Mouse (Mus musculus) heart, embryonic 11.5 days (tissue): ENCODE results near the gene Npr1. TPM values are rescaled to one million over a fixed set of nuclear protein-coding genes. Genes with fewer than 3 reads are reported as not detected.
A peak's percentile ranks its signal among the peaks of the same experiment; 100 is the strongest.

Experiments used
- ATAC-seq: fragments of 200-750 bp; cut with Nextera tagmentation; replicated peaks from 2 replicates; pipeline ENCODE4 v1.8.0; 2017; ENCODE audit warnings: moderate library complexity; ENCODE audit not compliant: insufficient number of reproducible peaks, low FRiP score, low TSS enrichment
- H3K27ac ChIP-seq: fragments of 300-500 bp; sonication (generic); 2 replicates; pipeline ENCODE4 v1.5.1; 2014; ENCODE audit warnings: mild to moderate bottlenecking, low read depth, low read length
- H3K27me3 ChIP-seq: fragments of 300-500 bp; sonication (generic); 2 replicates; pipeline ENCODE4 v1.6.1; 2014; ENCODE audit warnings: mild to moderate bottlenecking, low read length, mixed read lengths; ENCODE audit not compliant: control insufficient read depth, insufficient read depth
- H3K36me3 ChIP-seq: fragments of 300-500 bp; sonication (generic); 2 replicates; pipeline ENCODE4 v1.6.1; 2014; ENCODE audit warnings: mild to moderate bottlenecking, low read length, moderate library complexity, mixed read lengths; ENCODE audit not compliant: control insufficient read depth, insufficient read depth
- H3K4me1 ChIP-seq: fragments of 300-500 bp; sonication (generic); 2 replicates; pipeline ENCODE4 v1.6.1; 2014; ENCODE audit warnings: low read length; ENCODE audit not compliant: control insufficient read depth, insufficient read depth
- H3K4me2 ChIP-seq: fragments of 300-500 bp; sonication (generic); 2 replicates; pipeline ENCODE4 v1.6.1; 2014; ENCODE audit warnings: mild to moderate bottlenecking, moderate library complexity
- H3K4me3 ChIP-seq: fragments of 300-500 bp; sonication (generic); 2 replicates; pipeline ENCODE4 v1.5.1; 2014; ENCODE audit warnings: low read depth, low read length
- H3K9ac ChIP-seq: fragments of 300-500 bp; sonication (generic); 2 replicates; pipeline ENCODE4 v1.6.1; 2014; ENCODE audit warnings: mild to moderate bottlenecking, low read depth, low read length, moderate library complexity
- H3K9me3 ChIP-seq: fragments of 300-500 bp; sonication (generic); replicated peaks from 2 replicates; pipeline ENCODE4 v1.6.1; 2016; ENCODE audit warnings: low read length; ENCODE audit not compliant: control insufficient read depth
- WGBS: fragments of 180-500 bp; shearing (Covaris S2); extraction: QIAGEN DNeasy Blood & Tissue Kit; methylation state at CpG from one replicate; pipeline ENCODE4 v1.1.7; 2014; ENCODE audit not compliant: insufficient replicate concordance; 5-methylcytosine and 5-hydroxymethylcytosine counted together
- polyA plus RNA-seq: library from polyadenylated mRNA; unstranded; fragments of >200 nt; fragmentation: Nextera tagmentation; extraction: Ambion mirVana; gene quantifications from 2 replicates; pipeline ENCODE4 v1.2.1, GENCODE M21; 2014

Gene Npr1
- polyA plus RNA-seq, 1 experiment from 2014 or later: 5.3 TPM

- WGBS: under 1% methylated on average over 15 of the region's 15 CpGs
- Histone ChIP-seq H3K9me3 (no peaks in the 10 kb centered on the region), H3K4me3 (peak overlapping the region; percentile 60), H3K27ac (no peak overlapping the region), H3K4me1 (peaks cover 15% of the 10 kb centered on the region), H3K4me2 (peak overlapping the region; percentile 75), H3K27me3 (peaks cover 28% of the 10 kb centered on the region), H3K36me3 (no peaks in the 10 kb centered on the region), H3K9ac (no peak overlapping the region)
- no peak for ATAC-seq
These were observed 673 bp upstream of the Npr1 start for GRCm38 (mm10) chr3:90466311-90466766.

GRCm38 (mm10) chr3:90465081-90465685 is 483 bp downstream of the Npr1 start:
- H3K36me3 ChIP-seq: no peaks in the 10 kb centered on the region
- WGBS: under 1% methylated on average over 75 of the region's 75 CpGs
- H3K4me1 ChIP-seq: peaks cover 15% of the 10 kb centered on the region
- H3K9me3 ChIP-seq: no peaks in the 10 kb centered on the region
- ATAC-seq: peak; percentile 36; the same call in 1 of the 2 replicates
- H3K9ac ChIP-seq: peak overlapping the region; percentile 67
- H3K27me3 ChIP-seq: peaks cover 28% of the 10 kb centered on the region
- H3K4me3 ChIP-seq: peak overlapping the region; percentile 60
- no peak overlapping the region for H3K27ac ChIP-seq
- peak overlapping the region; percentile 75 for H3K4me2 ChIP-seq

- H3K4me2 ChIP-seq: peak overlapping the region; percentile 75
- 7% methylated on average over 37 of the region's 37 CpGs for WGBS
- peaks cover 28% of the 10 kb centered on the region for H3K27me3 ChIP-seq
- no peak for ATAC-seq
- no peaks in the 10 kb centered on the region for H3K36me3 ChIP-seq
- peak overlapping the region; percentile 60 for H3K4me3 ChIP-seq
- no peaks in the 10 kb centered on the region for H3K9me3 ChIP-seq
- peak overlapping the region; percentile 67 for H3K9ac ChIP-seq
- H3K4me1 ChIP-seq: peaks cover 15% of the 10 kb centered on the region
- H3K27ac ChIP-seq: no peak overlapping the region
These were observed 1.1 kb downstream of the Npr1 start for GRCm38 (mm10) chr3:90464552-90465080.

- Histone ChIP-seq H3K27ac (no peak overlapping the region), H3K4me3 (no peak overlapping the region), H3K36me3 (no peaks in the 10 kb centered on the region), H3K9ac (no peak overlapping the region), H3K4me1 (peaks cover 15% of the 10 kb centered on the region), H3K4me2 (peak overlapping the region; percentile 33), H3K27me3 (peaks cover 28% of the 10 kb centered on the region), H3K9me3 (no peaks in the 10 kb centered on the region)
- WGBS: 13% methylated on average over 7 of the region's 7 CpGs
- ATAC-seq: no peak
These were observed 3.1 kb downstream of the Npr1 start for GRCm38 (mm10) chr3:90462579-90462978.

- Histone ChIP-seq H3K9me3 (no peaks in the 10 kb centered on the region), H3K4me1 (peaks cover 15% of the 10 kb centered on the region), H3K4me2 (no peak overlapping the region), H3K36me3 (no peaks in the 10 kb centered on the region), H3K4me3 (no peak overlapping the region), H3K27ac (no peak overlapping the region), H3K27me3 (peaks cover 28% of the 10 kb centered on the region), H3K9ac (no peak overlapping the region)
- 72% methylated on average over 3 of the region's 3 CpGs for WGBS
- ATAC-seq: no peak
These were observed 3.7 kb downstream of the Npr1 start for GRCm38 (mm10) chr3:90461935-90462334.

- H3K4me1 ChIP-seq: peaks cover 12% of the 10 kb centered on the region
- H3K27me3 ChIP-seq: peaks cover 20% of the 10 kb centered on the region
- WGBS: 70% methylated on average over 5 of the region's 5 CpGs
- no peak overlapping the region for H3K9ac ChIP-seq
- no peak overlapping the region for H3K4me2 ChIP-seq
- ATAC-seq: no peak
- H3K36me3 ChIP-seq: no peaks in the 10 kb centered on the region
- H3K27ac ChIP-seq: no peak overlapping the region
- no peak overlapping the region for H3K4me3 ChIP-seq
- H3K9me3 ChIP-seq: no peaks in the 10 kb centered on the region
These were observed 5.4 kb downstream of the Npr1 start for GRCm38 (mm10) chr3:90460315-90460714.

- no peak overlapping the region for H3K4me2 ChIP-seq
- H3K27me3 ChIP-seq: peaks cover 14% of the 10 kb centered on the region
- H3K9me3 ChIP-seq: no peaks in the 10 kb centered on the region
- no peaks in the 10 kb centered on the region for H3K36me3 ChIP-seq
- no peak overlapping the region for H3K4me3 ChIP-seq
- 70% methylated on average over 9 of the region's 9 CpGs for WGBS
- no peak overlapping the region for H3K27ac ChIP-seq
- ATAC-seq: no peak
- H3K9ac ChIP-seq: no peak overlapping the region
- H3K4me1 ChIP-seq: peaks cover 8% of the 10 kb centered on the region
These were observed 5.9 kb downstream of the Npr1 start for GRCm38 (mm10) chr3:90459727-90460126.

GRCm38 (mm10) chr3:90454931-90455330 is 10.7 kb downstream of the Npr1 start:
- no peak overlapping the region for H3K27ac ChIP-seq
- ATAC-seq: no peak
- H3K27me3 ChIP-seq: no peaks in the 10 kb centered on the region
- H3K4me3 ChIP-seq: no peak overlapping the region
- 80% methylated on average over 14 of the region's 14 CpGs for WGBS
- H3K36me3 ChIP-seq: no peaks in the 10 kb centered on the region
- H3K9me3 ChIP-seq: no peaks in the 10 kb centered on the region
- H3K9ac ChIP-seq: no peak overlapping the region
- H3K4me2 ChIP-seq: no peak overlapping the region
- peaks cover 9% of the 10 kb centered on the region; the same call in 1 of the 2 replicates for H3K4me1 ChIP-seq
